Mouse (Mus musculus) megakaryocyte-erythroid progenitor cell, adult 5-6 weeks (primary cell): ENCODE results near the gene Gm12185. TPM values are rescaled to one million over a fixed set of nuclear protein-coding genes. Genes with fewer than 3 reads are reported as not detected.
A peak's percentile ranks its signal among the peaks of the same experiment; 100 is the strongest.
"Not testable (repeated sequence)": the region's sequence is repeated elsewhere in the genome, so short reads cannot be mapped to it uniquely, and the experiment has no call there.

Source experiments
- ATAC-seq: replicated peaks from 2 replicates; pipeline ENCODE4 v1.8.0; 2016; ENCODE audit warnings: mild to moderate bottlenecking, inconsistent platforms; ENCODE audit not compliant: severe bottlenecking, poor library complexity, low FRiP score, low TSS enrichment
- total RNA-seq, 2 experiments: library from RNA; stranded (forward) in 1 of 2; stranded (reverse) in 1 of 2; fragments of 200-1000, 215-1000 nt in 1 of 2; fragments of >200 nt in 1 of 2; fragmentation: Nextera tagmentation in 1 of 2; gene quantifications; 2 replicates each; pipeline ENCODE4 v1.2.3; 2014 to 2017

The Gm12185 gene
- total RNA-seq, 2 experiments from 2014 or later: 0.04 to 26.5 TPM

- ATAC-seq: peak; percentile 50; the same call in 1 of the 2 replicates
Measured at GRCm38 (mm10) chr11:48926437-48926836, 65.6 kb downstream of the Gm12185 start.

GRCm38 (mm10) chr11:48923818-48924217 lies 68.2 kb downstream of the Gm12185 start:
- not testable (repeated sequence) for ATAC-seq

- ATAC-seq: no peak
Measured at GRCm38 (mm10) chr11:48918380-48918779, 73.6 kb downstream of the Gm12185 start.

- no peak for ATAC-seq
Measured at GRCm38 (mm10) chr11:48913611-48914010, 78.4 kb downstream of the Gm12185 start.

- ATAC-seq: no peak
Measured at GRCm38 (mm10) chr11:48908459-48908858, 83.6 kb downstream of the Gm12185 start.

- ATAC-seq: no peak
Measured at GRCm38 (mm10) chr11:48902021-48902420, 90.0 kb downstream of the Gm12185 start, which contains the start of gene Gm5431. Gm5431 (minus strand) TSS chr11:48902214.

GRCm38 (mm10) chr11:48901567-48901930 lies 90.5 kb downstream of the Gm12185 start:
- ATAC-seq: not testable (repeated sequence)

GRCm38 (mm10) chr11:48900654-48901566 lies 91.1 kb downstream of the Gm12185 start:
- not testable (repeated sequence) for ATAC-seq

- ATAC-seq: no peak
Measured at GRCm38 (mm10) chr11:48898812-48899431, 93.1 kb downstream of the Gm12185 start.

- no peak for ATAC-seq
Measured at GRCm38 (mm10) chr11:48876680-48877079, 115.3 kb downstream of the Gm12185 start.

- ATAC-seq: not testable (repeated sequence)
Measured at GRCm38 (mm10) chr11:48875343-48875837, 116.6 kb downstream of the Gm12185 start.

- peak; percentile 26 for ATAC-seq
Measured at GRCm38 (mm10) chr11:48874465-48874864, 117.6 kb downstream of the Gm12185 start.

GRCm38 (mm10) chr11:48873591-48874290 lies 118.3 kb downstream of the Gm12185 start:
- peak; percentile 82 for ATAC-seq

- no peak for ATAC-seq
Measured at GRCm38 (mm10) chr11:48872695-48873300, 119.2 kb downstream of the Gm12185 start.

- 0 out of 2 replicates have a peak, but pooled peaks have one; percentile 3 for ATAC-seq
Measured at GRCm38 (mm10) chr11:48871817-48872541, 120.0 kb downstream of the Gm12185 start.

GRCm38 (mm10) chr11:48871201-48871772 lies 120.7 kb downstream of the Gm12185 start, which contains the start of gene Irgm1:
Irgm1 (minus strand) TSS chr11:48871683.
- ATAC-seq: peak; percentile 19

- peak; percentile 17; the same call in 1 of the 2 replicates for ATAC-seq
Measured at GRCm38 (mm10) chr11:48870781-48871180, 121.2 kb downstream of the Gm12185 start.
